Mouse (Mus musculus): ENCODE measurements around the gene Stk4. TPM values are rescaled to one million over a fixed set of nuclear protein-coding genes. Genes with fewer than 3 reads are reported as not detected.

The Stk4 gene
- polyA plus RNA-seq, 1 experiment from 2014 or later, result 21.4 TPM

DNA sequence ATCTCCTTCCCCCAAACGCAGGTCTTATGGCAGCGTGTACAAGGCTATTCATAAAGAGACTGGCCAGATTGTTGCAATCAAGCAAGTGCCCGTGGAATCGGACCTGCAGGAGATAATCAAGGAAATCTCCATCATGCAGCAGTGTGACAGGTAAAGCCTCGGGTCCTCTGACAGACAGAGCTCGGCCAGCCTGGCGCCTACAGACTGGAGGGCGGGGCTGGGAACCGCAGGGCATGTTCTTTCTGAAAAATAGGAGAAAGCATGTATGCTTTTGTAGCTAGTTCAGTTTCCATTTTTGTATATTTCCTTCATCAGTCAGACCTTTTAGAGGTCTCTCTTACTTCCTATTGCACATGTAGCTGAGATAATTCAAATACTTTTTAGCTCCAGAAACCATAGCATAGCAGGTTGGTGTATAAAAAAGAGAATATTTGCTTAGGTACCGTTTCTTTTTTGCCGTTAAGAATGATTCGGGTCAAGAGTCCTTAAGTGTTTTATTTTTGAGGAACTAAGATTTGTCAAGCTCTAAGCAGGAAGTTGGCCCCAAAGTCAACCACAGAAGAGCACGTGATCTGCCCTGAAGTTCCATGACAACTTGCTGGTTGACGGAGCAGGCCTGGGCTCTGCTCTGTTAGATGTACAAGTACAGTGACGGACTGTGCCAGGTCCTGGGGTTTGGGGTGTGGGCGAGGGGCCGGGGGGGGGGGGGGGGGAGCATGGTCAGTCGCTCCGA, 13.7 kb downstream of the Stk4 start:
- H3K4me1 ChIP-seq (ENCODE audit: control insufficient read depth, insufficient read depth, low read length), result peaks cover 3% of the 10 kb centered on the region; the same call in 1 of the 2 replicates
- H3K4me3 ChIP-seq (ENCODE audit: low read depth, low read length), result no peak overlapping the region
- no peak for ATAC-seq (replicated peaks; ENCODE audit: insufficient number of reproducible peaks, low FRiP score, low TSS enrichment)
- 88% methylated on average over 19 of the region's 19 CpGs for WGBS (ENCODE audit: insufficient replicate concordance)
- no peak overlapping the region for H3K9ac ChIP-seq (ENCODE audit: low read depth, low read length)
- H3K27me3 ChIP-seq (ENCODE audit: control insufficient read depth, insufficient read depth, low read length), result no peaks in the 10 kb centered on the region
- H3K36me3 ChIP-seq (ENCODE audit: control insufficient read depth, insufficient read depth, low read length), result peaks cover 4% of the 10 kb centered on the region
- no peak overlapping the region for H3K27ac ChIP-seq (ENCODE audit: low read depth, low read length)
- no peaks in the 10 kb centered on the region for H3K9me3 ChIP-seq (replicated peaks; ENCODE audit: control insufficient read depth, low read length)
- H3K4me2 ChIP-seq, result no peak overlapping the region

DNA sequence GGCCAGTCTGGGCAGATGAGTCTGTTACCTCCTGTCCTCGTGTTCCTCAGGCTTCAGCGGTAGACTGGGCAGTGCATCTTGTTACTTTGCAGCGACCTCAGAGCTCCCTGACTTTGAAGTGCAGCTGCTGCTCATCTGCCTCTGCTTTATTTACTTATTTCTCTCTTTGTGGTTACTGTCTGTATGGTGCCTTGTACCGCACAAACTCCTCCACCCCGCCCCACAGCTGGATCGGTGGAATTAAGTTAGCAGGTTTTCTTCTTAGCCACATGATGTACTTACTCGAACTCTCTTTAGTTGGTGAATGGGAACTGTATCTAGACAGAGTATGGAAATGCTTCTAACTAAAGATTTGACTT, 14.2 kb downstream of the Stk4 start:
- Histone ChIP-seq H3K9me3 (replicated peaks; ENCODE audit: control insufficient read depth, low read length) (no peaks in the 10 kb centered on the region), H3K27ac (ENCODE audit: low read depth, low read length) (no peak overlapping the region), H3K4me3 (ENCODE audit: low read depth, low read length) (no peak overlapping the region), H3K4me2 (no peak overlapping the region), H3K36me3 (ENCODE audit: control insufficient read depth, insufficient read depth, low read length) (peaks cover 4% of the 10 kb centered on the region), H3K27me3 (ENCODE audit: control insufficient read depth, insufficient read depth, low read length) (no peaks in the 10 kb centered on the region), H3K4me1 (ENCODE audit: control insufficient read depth, insufficient read depth, low read length) (peaks cover 3% of the 10 kb centered on the region; the same call in 1 of the 2 replicates), H3K9ac (ENCODE audit: low read depth, low read length) (no peak overlapping the region)
- 84% methylated on average over 7 of the region's 7 CpGs for WGBS (ENCODE audit: insufficient replicate concordance)
- ATAC-seq (replicated peaks; ENCODE audit: insufficient number of reproducible peaks, low FRiP score, low TSS enrichment), result no peak

DNA sequence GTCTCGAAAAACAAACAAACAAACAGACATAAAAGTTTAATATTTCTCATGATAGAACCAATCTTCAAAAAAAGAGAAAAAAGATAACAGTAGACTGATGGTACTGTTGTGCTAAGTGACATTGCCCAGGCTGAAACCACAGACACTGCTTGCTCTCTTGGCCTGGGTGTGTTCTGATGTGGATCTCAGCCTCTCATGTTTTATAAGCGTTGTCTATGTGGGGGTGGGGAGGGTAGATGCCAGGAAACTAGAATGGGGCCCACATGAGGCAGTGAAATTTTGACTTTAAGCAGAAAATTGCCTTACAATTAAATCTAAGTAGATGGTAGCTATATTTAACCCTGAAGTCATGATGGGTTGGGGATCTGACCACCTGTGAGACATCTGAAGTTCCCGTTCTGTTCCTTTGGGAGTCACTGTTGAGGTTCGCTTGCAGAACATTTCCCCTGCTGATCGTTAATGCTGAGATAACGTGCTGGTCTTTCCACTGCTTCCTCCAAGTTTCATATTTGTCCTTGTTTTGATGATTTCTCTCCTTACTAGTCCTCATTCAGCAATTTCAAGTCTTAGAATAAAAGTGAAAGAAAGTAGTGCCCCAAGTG, 17.4 kb downstream of the Stk4 start:
- WGBS (ENCODE audit: insufficient replicate concordance), result 89% methylated on average over 6 of the region's 6 CpGs
- H3K36me3 ChIP-seq (ENCODE audit: control insufficient read depth, insufficient read depth, low read length), result peaks cover 2% of the 10 kb centered on the region; the same call in 1 of the 2 replicates
- H3K27ac ChIP-seq (ENCODE audit: low read depth, low read length), result no peak overlapping the region

DNA sequence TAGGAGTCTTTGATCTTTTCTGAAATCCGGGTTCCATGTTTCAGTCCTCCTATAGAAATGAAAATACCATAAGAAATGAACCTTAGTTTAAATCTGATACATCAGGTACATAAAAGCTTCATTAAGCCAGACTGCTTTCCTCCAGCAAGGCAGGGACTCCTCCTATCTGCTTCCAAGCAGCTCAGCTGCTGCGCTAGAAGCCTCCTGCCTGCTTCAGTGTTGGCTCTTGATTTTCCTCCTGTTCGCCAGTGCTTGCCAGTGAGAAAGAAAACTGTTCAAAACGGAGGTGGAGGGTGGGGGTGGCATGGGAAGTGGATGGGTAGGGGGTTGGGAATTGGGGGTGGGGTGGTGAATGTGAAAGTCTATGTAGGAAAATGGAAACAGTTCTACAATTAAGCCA, 19.4 kb downstream of the Stk4 start:
- H3K36me3 ChIP-seq (ENCODE audit: control insufficient read depth, insufficient read depth, low read length), result peaks cover 2% of the 10 kb centered on the region; the same call in 1 of the 2 replicates
- 90% methylated on average over 4 of the region's 4 CpGs for WGBS (ENCODE audit: insufficient replicate concordance)
- no peaks in the 10 kb centered on the region for H3K4me1 ChIP-seq (ENCODE audit: control insufficient read depth, insufficient read depth, low read length)

More for the DNA sequence above, 17.4 kb downstream of the Stk4 start:
- ATAC-seq (replicated peaks; ENCODE audit: insufficient number of reproducible peaks, low FRiP score, low TSS enrichment), result no peak
- Histone ChIP-seq H3K9me3 (replicated peaks; ENCODE audit: control insufficient read depth, low read length) (no peaks in the 10 kb centered on the region), H3K4me2 (no peak overlapping the region), H3K27me3 (ENCODE audit: control insufficient read depth, insufficient read depth, low read length) (no peaks in the 10 kb centered on the region), H3K4me1 (ENCODE audit: control insufficient read depth, insufficient read depth, low read length) (no peaks in the 10 kb centered on the region), H3K4me3 (ENCODE audit: low read depth, low read length) (no peak overlapping the region), H3K9ac (ENCODE audit: low read depth, low read length) (no peak overlapping the region)

DNA sequence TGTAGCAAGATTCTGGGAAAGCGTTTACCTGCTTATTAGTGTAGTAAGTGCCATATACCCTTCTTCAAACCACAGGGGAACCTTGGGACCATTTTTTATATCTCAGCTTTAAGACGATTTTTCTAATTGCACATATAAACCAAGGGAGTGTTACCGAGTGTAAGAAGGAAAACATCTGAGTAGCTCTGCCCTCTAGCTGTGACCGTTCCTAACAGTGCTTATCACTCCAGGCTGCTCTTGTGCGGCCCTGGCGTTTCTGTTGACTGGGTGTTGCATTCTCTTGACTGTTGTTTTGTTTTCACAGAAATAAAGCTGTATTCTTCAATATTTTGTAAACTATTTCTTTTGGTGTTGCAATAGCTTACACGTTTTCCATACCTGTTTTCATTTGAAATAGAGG, 24.0 kb downstream of the Stk4 start:
- H3K36me3 ChIP-seq (ENCODE audit: control insufficient read depth, insufficient read depth, low read length), result peaks cover 9% of the 10 kb centered on the region; the same call in 1 of the 2 replicates
- whole genome bisulfite sequencing (ENCODE audit: insufficient replicate concordance), result 55% methylated on average over 7 of the region's 7 CpGs
- no peak for ATAC-seq (replicated peaks; ENCODE audit: insufficient number of reproducible peaks, low FRiP score, low TSS enrichment)

More for the DNA sequence above, 19.4 kb downstream of the Stk4 start:
- H3K27me3 ChIP-seq (ENCODE audit: control insufficient read depth, insufficient read depth, low read length), result no peaks in the 10 kb centered on the region
- H3K9me3 ChIP-seq (replicated peaks; ENCODE audit: control insufficient read depth, low read length), result no peaks in the 10 kb centered on the region
- no peak overlapping the region for H3K9ac ChIP-seq (ENCODE audit: low read depth, low read length)
- ATAC-seq (replicated peaks; ENCODE audit: insufficient number of reproducible peaks, low FRiP score, low TSS enrichment), result no peak
- H3K27ac ChIP-seq (ENCODE audit: low read depth, low read length), result no peak overlapping the region
- H3K4me3 ChIP-seq (ENCODE audit: low read depth, low read length), result no peak overlapping the region
- no peak overlapping the region for H3K4me2 ChIP-seq

DNA sequence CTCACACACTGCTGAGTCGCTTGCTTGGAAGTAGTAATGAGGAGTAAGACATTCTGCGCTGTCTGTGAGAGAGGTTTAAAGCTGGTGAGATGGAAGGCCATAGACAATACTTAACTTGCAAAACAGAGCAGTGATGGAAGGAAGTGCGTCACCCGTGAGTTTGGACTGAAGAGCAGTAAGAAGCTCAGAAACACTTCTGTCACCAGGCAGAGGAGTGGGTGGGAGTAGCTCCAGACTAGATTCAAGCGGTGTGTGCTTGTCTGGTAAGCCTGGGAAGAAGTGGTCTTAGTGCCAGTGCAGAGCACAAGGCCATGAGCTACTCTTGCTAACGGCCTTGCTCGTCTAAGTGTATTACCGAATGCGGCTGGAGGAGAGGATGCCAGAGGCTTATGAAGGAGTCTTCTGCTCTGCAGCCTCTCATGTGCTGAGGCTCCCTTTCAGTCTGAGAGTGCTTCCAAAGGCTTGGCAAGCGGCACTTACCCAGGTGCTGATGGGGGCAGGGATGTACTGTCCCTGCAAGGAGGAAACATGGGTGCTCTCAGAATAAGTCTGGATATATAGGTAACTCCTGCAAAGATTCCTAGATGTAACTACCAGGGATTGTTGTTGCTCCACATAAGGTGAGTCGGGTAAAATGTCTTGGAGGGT, 28.6 kb downstream of the Stk4 start:
- Histone ChIP-seq H3K27ac (ENCODE audit: low read depth, low read length) (no peak overlapping the region), H3K4me1 (ENCODE audit: control insufficient read depth, insufficient read depth, low read length) (no peaks in the 10 kb centered on the region), H3K4me3 (ENCODE audit: low read depth, low read length) (no peak overlapping the region), H3K9ac (ENCODE audit: low read depth, low read length) (no peak overlapping the region), H3K9me3 (replicated peaks; ENCODE audit: control insufficient read depth, low read length) (no peaks in the 10 kb centered on the region), H3K36me3 (ENCODE audit: control insufficient read depth, insufficient read depth, low read length) (peaks cover 7% of the 10 kb centered on the region; the same call in 1 of the 2 replicates), H3K4me2 (no peak overlapping the region), H3K27me3 (ENCODE audit: control insufficient read depth, insufficient read depth, low read length) (no peaks in the 10 kb centered on the region)
- ATAC-seq (replicated peaks; ENCODE audit: insufficient number of reproducible peaks, low FRiP score, low TSS enrichment), result no peak
- 92% methylated on average over 11 of the region's 11 CpGs for WGBS (ENCODE audit: insufficient replicate concordance)

More for the DNA sequence above, 24.0 kb downstream of the Stk4 start:
- no peaks in the 10 kb centered on the region for H3K27me3 ChIP-seq (ENCODE audit: control insufficient read depth, insufficient read depth, low read length)
- H3K9me3 ChIP-seq (replicated peaks; ENCODE audit: control insufficient read depth, low read length), result no peaks in the 10 kb centered on the region
- no peaks in the 10 kb centered on the region for H3K4me1 ChIP-seq (ENCODE audit: control insufficient read depth, insufficient read depth, low read length)
- no peak overlapping the region for H3K4me2 ChIP-seq
- H3K9ac ChIP-seq (ENCODE audit: low read depth, low read length), result no peak overlapping the region
- H3K4me3 ChIP-seq (ENCODE audit: low read depth, low read length), result no peak overlapping the region
- H3K27ac ChIP-seq (ENCODE audit: low read depth, low read length), result no peak overlapping the region

DNA sequence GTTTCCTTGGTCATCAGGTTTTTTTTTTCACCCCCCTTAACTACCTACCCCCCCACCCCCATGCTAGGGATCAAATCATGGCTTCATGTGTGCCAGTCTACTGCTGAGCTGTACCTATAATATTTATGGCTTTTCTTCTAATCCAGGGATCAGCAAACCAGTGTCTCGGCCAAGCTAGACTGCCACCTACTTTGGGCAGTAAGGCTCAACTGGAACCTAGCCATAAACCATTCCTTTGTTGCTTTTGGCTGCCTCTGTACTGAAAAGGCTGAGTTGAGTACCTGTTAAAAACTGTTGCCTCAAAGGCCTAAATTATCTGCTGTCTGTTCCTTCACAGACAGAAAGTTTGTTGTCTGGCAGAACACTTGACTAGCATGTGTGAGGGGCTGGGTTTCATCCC, 31.8 kb downstream of the Stk4 start:
- H3K4me2 ChIP-seq, result no peak overlapping the region
- no peaks in the 10 kb centered on the region for H3K27me3 ChIP-seq (ENCODE audit: control insufficient read depth, insufficient read depth, low read length)
- H3K27ac ChIP-seq (ENCODE audit: low read depth, low read length), result no peak overlapping the region
- 86% methylated on average over 1 of the region's 1 CpGs for WGBS (ENCODE audit: insufficient replicate concordance)
- H3K4me3 ChIP-seq (ENCODE audit: low read depth, low read length), result no peak overlapping the region
- H3K4me1 ChIP-seq (ENCODE audit: control insufficient read depth, insufficient read depth, low read length), result no peaks in the 10 kb centered on the region
- no peak overlapping the region for H3K9ac ChIP-seq (ENCODE audit: low read depth, low read length)
- no peaks in the 10 kb centered on the region for H3K9me3 ChIP-seq (replicated peaks; ENCODE audit: control insufficient read depth, low read length)
- ATAC-seq (replicated peaks; ENCODE audit: insufficient number of reproducible peaks, low FRiP score, low TSS enrichment), result no peak
- peaks cover 11% of the 10 kb centered on the region for H3K36me3 ChIP-seq (ENCODE audit: control insufficient read depth, insufficient read depth, low read length)

DNA sequence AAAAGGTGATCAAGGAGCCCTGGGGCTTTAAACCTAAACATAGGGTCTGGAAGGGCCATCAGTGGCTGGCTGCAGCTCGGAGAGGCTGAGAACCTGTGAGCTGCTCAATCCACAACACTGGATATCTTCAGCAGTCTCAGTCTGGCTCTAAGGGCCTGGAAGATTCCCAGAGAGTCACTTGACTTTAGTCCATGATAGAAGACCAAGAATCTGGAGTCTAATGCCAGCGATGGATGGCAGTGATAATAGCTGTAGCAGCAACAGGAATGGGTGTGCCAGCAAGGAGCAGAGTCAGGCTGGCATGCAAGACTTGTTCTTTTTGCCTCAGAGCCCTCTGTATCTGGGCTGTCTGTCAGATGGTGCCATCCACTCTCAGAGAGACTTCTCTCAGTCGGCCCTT, 32.2 kb downstream of the Stk4 start:
- H3K4me2 ChIP-seq, result no peak overlapping the region
- H3K4me3 ChIP-seq (ENCODE audit: low read depth, low read length), result no peak overlapping the region
- no peaks in the 10 kb centered on the region for H3K4me1 ChIP-seq (ENCODE audit: control insufficient read depth, insufficient read depth, low read length)
- 84% methylated on average over 3 of the region's 3 CpGs for WGBS (ENCODE audit: insufficient replicate concordance)
- H3K36me3 ChIP-seq (ENCODE audit: control insufficient read depth, insufficient read depth, low read length), result peaks cover 11% of the 10 kb centered on the region
- H3K27ac ChIP-seq (ENCODE audit: low read depth, low read length), result no peak overlapping the region
- no peak for ATAC-seq (replicated peaks; ENCODE audit: insufficient number of reproducible peaks, low FRiP score, low TSS enrichment)
- H3K9me3 ChIP-seq (replicated peaks; ENCODE audit: control insufficient read depth, low read length), result no peaks in the 10 kb centered on the region
- no peak overlapping the region for H3K9ac ChIP-seq (ENCODE audit: low read depth, low read length)
- no peaks in the 10 kb centered on the region for H3K27me3 ChIP-seq (ENCODE audit: control insufficient read depth, insufficient read depth, low read length)
